Mouse (Mus musculus): ENCODE data around the gene Kctd11. TPM values are rescaled to one million over a fixed set of nuclear protein-coding genes. Genes with fewer than 3 reads are reported as not detected.

The Kctd11 gene
- total and polyA plus RNA-seq, 3 experiments, result 1.8 to 3.9 (median 2.1) TPM

Other genes starting within 250 kb of the Kctd11 start
Only the 20 nearest of the 41 such genes appear.
- 2.1 and 2.2 TPM in 2 replicates for gene Chrnb1, start 85.5 kb downstream of the Kctd11 start, total RNA-seq (2012; rRNA removed)
- 1.9 TPM in 2 replicates for gene Chrnb1, start 85.5 kb downstream of the Kctd11 start, total RNA-seq (2014; rRNA removed)
- 5.9 and 6.6 TPM in 2 replicates for gene Chrnb1, start 85.5 kb downstream of the Kctd11 start, polyA plus RNA-seq (2012; ENCODE audit: insufficient read length, low read depth)
- gene Fgf11, start 79.5 kb downstream of the Kctd11 start, total RNA-seq (2012; rRNA removed), result 0.92 and 0.93 TPM in 2 replicates
- gene Fgf11, start 79.5 kb downstream of the Kctd11 start, total RNA-seq (2014; rRNA removed), result 1.6 and 1.8 TPM in 2 replicates
- gene Fgf11, start 79.5 kb downstream of the Kctd11 start, polyA plus RNA-seq (2012; ENCODE audit: insufficient read length, low read depth), result 3.7 and 3.9 TPM in 2 replicates
- gene Tmem102, start 75.8 kb downstream of the Kctd11 start, total RNA-seq (2012; rRNA removed), result 0.08 TPM in 2 replicates
- not detected in 2 replicates for gene Tmem102, start 75.8 kb downstream of the Kctd11 start, total RNA-seq (2014; rRNA removed)
- 0.16 TPM in 1 of 2 replicates, not detected in the other for gene Tmem102, start 75.8 kb downstream of the Kctd11 start, polyA plus RNA-seq (2012; ENCODE audit: insufficient read length, low read depth)
- gene Gm39566, start 66.1 kb downstream of the Kctd11 start, total RNA-seq (2012; rRNA removed), result not detected in 2 replicates
- gene Gm39566, start 66.1 kb downstream of the Kctd11 start, total RNA-seq (2014; rRNA removed), result not detected in 2 replicates
- gene Gm39566, start 66.1 kb downstream of the Kctd11 start, polyA plus RNA-seq (2012; ENCODE audit: insufficient read length, low read depth), result not detected in 2 replicates
- not detected in 2 replicates for gene Spem2, start 62.9 kb downstream of the Kctd11 start, total RNA-seq (2012; rRNA removed)
- not detected in 2 replicates for gene Spem2, start 62.9 kb downstream of the Kctd11 start, total RNA-seq (2014; rRNA removed)
- gene Spem2, start 62.9 kb downstream of the Kctd11 start, polyA plus RNA-seq (2012; ENCODE audit: insufficient read length, low read depth), result not detected in 2 replicates
- not detected in 2 replicates for gene Spem1, start 59.2 kb downstream of the Kctd11 start, total RNA-seq (2012; rRNA removed)
- gene Spem1, start 59.2 kb downstream of the Kctd11 start, total RNA-seq (2014; rRNA removed), result not detected in 2 replicates
- not detected in 2 replicates for gene Spem1, start 59.2 kb downstream of the Kctd11 start, polyA plus RNA-seq (2012; ENCODE audit: insufficient read length, low read depth)
- gene Nlgn2, start 43.6 kb downstream of the Kctd11 start, total RNA-seq (2012; rRNA removed), result 0.55 and 1.3 TPM in 2 replicates
- gene Nlgn2, start 43.6 kb downstream of the Kctd11 start, total RNA-seq (2014; rRNA removed), result 0.20 and 0.95 TPM in 2 replicates
- 1.1 and 1.2 TPM in 2 replicates for gene Nlgn2, start 43.6 kb downstream of the Kctd11 start, polyA plus RNA-seq (2012; ENCODE audit: insufficient read length, low read depth)
- gene Tmem256, start 42.9 kb downstream of the Kctd11 start, total RNA-seq (2012; rRNA removed), result 203 and 206 TPM in 2 replicates
- gene Tmem256, start 42.9 kb downstream of the Kctd11 start, total RNA-seq (2014; rRNA removed), result 262 and 327 TPM in 2 replicates
- gene Tmem256, start 42.9 kb downstream of the Kctd11 start, polyA plus RNA-seq (2012; ENCODE audit: insufficient read length, low read depth), result 185 and 218 TPM in 2 replicates
- 2.4 and 2.9 TPM in 2 replicates for gene Plscr3, start 35.0 kb downstream of the Kctd11 start, total RNA-seq (2012; rRNA removed)
- gene Plscr3, start 35.0 kb downstream of the Kctd11 start, total RNA-seq (2014; rRNA removed), result 2.0 and 2.5 TPM in 2 replicates
- gene Plscr3, start 35.0 kb downstream of the Kctd11 start, polyA plus RNA-seq (2012; ENCODE audit: insufficient read length, low read depth), result 12.5 and 15.3 TPM in 2 replicates
- 0.13 TPM in 1 of 2 replicates, not detected in the other for gene Tnk1, start 22.7 kb downstream of the Kctd11 start, total RNA-seq (2012; rRNA removed)
- gene Tnk1, start 22.7 kb downstream of the Kctd11 start, total RNA-seq (2014; rRNA removed), result not detected in 2 replicates
- gene Tnk1, start 22.7 kb downstream of the Kctd11 start, polyA plus RNA-seq (2012; ENCODE audit: insufficient read length, low read depth), result 0.22 and 0.30 TPM in 2 replicates
- gene Tmem95, start 3.4 kb downstream of the Kctd11 start, total RNA-seq (2012; rRNA removed), result not detected in 2 replicates
- gene Tmem95, start 3.4 kb downstream of the Kctd11 start, total RNA-seq (2014; rRNA removed), result not detected in 2 replicates
- gene Tmem95, start 3.4 kb downstream of the Kctd11 start, polyA plus RNA-seq (2012; ENCODE audit: insufficient read length, low read depth), result not detected in 2 replicates
- gene Acap1, start 14.1 kb upstream of the Kctd11 start, total RNA-seq (2012; rRNA removed), result 38.9 and 39.6 TPM in 2 replicates
- gene Acap1, start 14.1 kb upstream of the Kctd11 start, total RNA-seq (2014; rRNA removed), result 58.2 and 66.2 TPM in 2 replicates
- 66.7 and 70.9 TPM in 2 replicates for gene Acap1, start 14.1 kb upstream of the Kctd11 start, polyA plus RNA-seq (2012; ENCODE audit: insufficient read length, low read depth)
- 0.34 and 0.59 TPM in 2 replicates for gene 2810408A11Rik, start 19.6 kb upstream of the Kctd11 start, total RNA-seq (2012; rRNA removed)
- 0.35 and 0.86 TPM in 2 replicates for gene 2810408A11Rik, start 19.6 kb upstream of the Kctd11 start, total RNA-seq (2014; rRNA removed)
- 0.33 and 0.41 TPM in 2 replicates for gene 2810408A11Rik, start 19.6 kb upstream of the Kctd11 start, polyA plus RNA-seq (2012; ENCODE audit: insufficient read length, low read depth)
- 51.0 and 56.1 TPM in 2 replicates for gene Neurl4, start 19.7 kb upstream of the Kctd11 start, total RNA-seq (2012; rRNA removed)
- 21.4 and 22.9 TPM in 2 replicates for gene Neurl4, start 19.7 kb upstream of the Kctd11 start, total RNA-seq (2014; rRNA removed)
- gene Neurl4, start 19.7 kb upstream of the Kctd11 start, polyA plus RNA-seq (2012; ENCODE audit: insufficient read length, low read depth), result 40.1 and 46.2 TPM in 2 replicates
- 29.4 and 35.9 TPM in 2 replicates for gene Gps2, start 32.5 kb upstream of the Kctd11 start, total RNA-seq (2012; rRNA removed)
- 25.0 and 27.4 TPM in 2 replicates for gene Gps2, start 32.5 kb upstream of the Kctd11 start, total RNA-seq (2014; rRNA removed)
- gene Gps2, start 32.5 kb upstream of the Kctd11 start, polyA plus RNA-seq (2012; ENCODE audit: insufficient read length, low read depth), result 69.2 and 73.6 TPM in 2 replicates
- 1,419 and 1,651 TPM in 2 replicates for gene Eif5a, start 40.6 kb upstream of the Kctd11 start, total RNA-seq (2012; rRNA removed)
- gene Eif5a, start 40.6 kb upstream of the Kctd11 start, total RNA-seq (2014; rRNA removed), result 2,535 and 2,729 TPM in 2 replicates
- gene Eif5a, start 40.6 kb upstream of the Kctd11 start, polyA plus RNA-seq (2012; ENCODE audit: insufficient read length, low read depth), result 3,314 and 3,421 TPM in 2 replicates
- gene Ybx2, start 54.4 kb upstream of the Kctd11 start, total RNA-seq (2012; rRNA removed), result 0.25 TPM in 1 of 2 replicates, not detected in the other
- gene Ybx2, start 54.4 kb upstream of the Kctd11 start, total RNA-seq (2014; rRNA removed), result not detected in 2 replicates
- gene Ybx2, start 54.4 kb upstream of the Kctd11 start, polyA plus RNA-seq (2012; ENCODE audit: insufficient read length, low read depth), result 0.39 TPM in 1 of 2 replicates, not detected in the other
- gene Slc2a4, start 66.8 kb upstream of the Kctd11 start, total RNA-seq (2012; rRNA removed), result 2.2 and 2.6 TPM in 2 replicates
- gene Slc2a4, start 66.8 kb upstream of the Kctd11 start, total RNA-seq (2014; rRNA removed), result 3.1 and 3.8 TPM in 2 replicates
- gene Slc2a4, start 66.8 kb upstream of the Kctd11 start, polyA plus RNA-seq (2012; ENCODE audit: insufficient read length, low read depth), result 2.3 and 2.4 TPM in 2 replicates
- not detected in 2 replicates for gene Cldn7, start 83.4 kb upstream of the Kctd11 start, total RNA-seq (2012; rRNA removed)
- gene Cldn7, start 83.4 kb upstream of the Kctd11 start, total RNA-seq (2014; rRNA removed), result not detected in 2 replicates
- gene Cldn7, start 83.4 kb upstream of the Kctd11 start, polyA plus RNA-seq (2012; ENCODE audit: insufficient read length, low read depth), result not detected in 2 replicates
- gene Ctdnep1, start 99.8 kb upstream of the Kctd11 start, total RNA-seq (2012; rRNA removed), result 61.8 and 66.7 TPM in 2 replicates
- gene Ctdnep1, start 99.8 kb upstream of the Kctd11 start, total RNA-seq (2014; rRNA removed), result 37.7 and 42.9 TPM in 2 replicates
- 143 and 171 TPM in 2 replicates for gene Ctdnep1, start 99.8 kb upstream of the Kctd11 start, polyA plus RNA-seq (2012; ENCODE audit: insufficient read length, low read depth)